Mouse (Mus musculus) E14TG2a.4 (cell line): Measurements from ENCODE around the gene Uggt1.

Experiments
- H3K27me3 ChIP-seq: 2 replicates; pipeline ENCODE4 v1.6.1; 2014; ENCODE audit warnings: low read length, control low read depth; ENCODE audit not compliant: insufficient read depth
- H3K36me3 ChIP-seq: 2 replicates; pipeline ENCODE4 v1.6.1; 2014; ENCODE audit warnings: low read length, control low read depth; ENCODE audit not compliant: insufficient read depth
- H3K4me1 ChIP-seq: replicated peaks from 2 replicates; pipeline ENCODE4 v1.6.1; 2014; ENCODE audit warnings: low read depth, low read length, control low read depth
- H3K4me3 ChIP-seq: replicated peaks from 2 replicates; pipeline ENCODE4 v1.5.1; 2014; ENCODE audit warnings: mild to moderate bottlenecking, low read length
- H3K9me3 ChIP-seq: 2 replicates; pipeline ENCODE4 v1.6.1; 2014; ENCODE audit warnings: low read length, control low read depth
- CTCF ChIP-seq: conservative IDR thresholded peaks from 2 replicates; pipeline ENCODE4 v1.5.1; 2014; ENCODE audit warnings: low read length
- NANOG ChIP-seq: IDR thresholded peaks from 2 replicates; pipeline ENCODE4 v1.6.1; 2014; ENCODE audit warnings: borderline replicate concordance, low read length, mixed read lengths
- POU5F1 ChIP-seq: IDR thresholded peaks from 2 replicates; pipeline ENCODE4 v1.6.1; 2014; ENCODE audit warnings: low read length, borderline replicate concordance

Gene Uggt1

GRCm38 (mm10) chr1:36244058-36244827 lies at the start of gene Uggt1:
TSS of gene Uggt1 (minus strand) at chr1:36244720.
- H3K9me3 ChIP-seq: no peaks in the 10 kb centered on the region
- peaks cover 69% of the 10 kb centered on the region for H3K4me1 ChIP-seq
- H3K36me3 ChIP-seq: peaks cover 12% of the 10 kb centered on the region; the same call in 1 of the 2 replicates
- TF ChIP-seq NANOG (no peak), POU5F1 (no peak), CTCF (no peak)
- peaks cover 8% of the 10 kb centered on the region for H3K27me3 ChIP-seq
- H3K4me3 ChIP-seq: peak within 1 kb of the TSS; percentile 98

- no peak overlapping the region for H3K4me3 ChIP-seq
- H3K36me3 ChIP-seq: no peaks in the 10 kb centered on the region
- peaks cover 12% of the 10 kb centered on the region for H3K4me1 ChIP-seq
- H3K9me3 ChIP-seq: no peaks in the 10 kb centered on the region
- H3K27me3 ChIP-seq: peaks cover 28% of the 10 kb centered on the region
- no peak for TF ChIP-seq CTCF
- no peak for TF ChIP-seq POU5F1
- no peak for TF ChIP-seq NANOG
These were observed 49.0 kb upstream of the Uggt1 start for GRCm38 (mm10) chr1:36293470-36293869.

GRCm38 (mm10) chr1:36281849-36282248 lies 37.3 kb upstream of the Uggt1 start:
- TF ChIP-seq NANOG (no peak), POU5F1 (no peak), CTCF (no peak)
- Histone ChIP-seq H3K36me3 (no peaks in the 10 kb centered on the region), H3K4me1 (no peaks in the 10 kb centered on the region), H3K27me3 (peaks cover 7% of the 10 kb centered on the region), H3K4me3 (no peak overlapping the region), H3K9me3 (no peaks in the 10 kb centered on the region)

- TF ChIP-seq NANOG (no peak), POU5F1 (no peak), CTCF (no peak)
- H3K36me3 ChIP-seq: no peaks in the 10 kb centered on the region
- H3K9me3 ChIP-seq: no peaks in the 10 kb centered on the region
- H3K4me1 ChIP-seq: no peaks in the 10 kb centered on the region
- no peak overlapping the region for H3K4me3 ChIP-seq
- peaks cover 17% of the 10 kb centered on the region for H3K27me3 ChIP-seq
These were observed 36.4 kb upstream of the Uggt1 start for GRCm38 (mm10) chr1:36280938-36281337.

GRCm38 (mm10) chr1:36279202-36279601 lies 34.7 kb upstream of the Uggt1 start:
- no peaks in the 10 kb centered on the region for H3K36me3 ChIP-seq
- no peak for TF ChIP-seq NANOG
- peak; percentile 88 for TF ChIP-seq CTCF
- TF ChIP-seq POU5F1: no peak
- peaks cover 10% of the 10 kb centered on the region; the same call in 1 of the 2 replicates for H3K4me1 ChIP-seq
- no peaks in the 10 kb centered on the region for H3K9me3 ChIP-seq
- no peak overlapping the region for H3K4me3 ChIP-seq
- H3K27me3 ChIP-seq: peaks cover 28% of the 10 kb centered on the region

- H3K36me3 ChIP-seq: no peaks in the 10 kb centered on the region
- TF ChIP-seq CTCF (peak; percentile 99), POU5F1 (no peak)
- H3K27me3 ChIP-seq: peaks cover 40% of the 10 kb centered on the region
- peaks cover 19% of the 10 kb centered on the region for H3K4me1 ChIP-seq
- H3K4me3 ChIP-seq: no peak overlapping the region
- no peaks in the 10 kb centered on the region for H3K9me3 ChIP-seq
These were observed 32.9 kb upstream of the Uggt1 start for GRCm38 (mm10) chr1:36277267-36278060.

GRCm38 (mm10) chr1:36275635-36276389 lies 31.3 kb upstream of the Uggt1 start:
- Histone ChIP-seq H3K9me3 (no peaks in the 10 kb centered on the region), H3K36me3 (no peaks in the 10 kb centered on the region), H3K4me1 (peaks cover 20% of the 10 kb centered on the region), H3K27me3 (peaks cover 52% of the 10 kb centered on the region), H3K4me3 (no peak overlapping the region)
- no peak for TF ChIP-seq POU5F1
- no peak for TF ChIP-seq NANOG
- TF ChIP-seq CTCF: no peak

- no peak for TF ChIP-seq POU5F1
- TF ChIP-seq CTCF: no peak
- TF ChIP-seq NANOG: no peak
- no peaks in the 10 kb centered on the region for H3K9me3 ChIP-seq
These were observed 29.9 kb upstream of the Uggt1 start, which contains the start of gene Neurl3 for GRCm38 (mm10) chr1:36274455-36274854. TSS of gene Neurl3 (minus strand) at chr1:36274679.

More at GRCm38 (mm10) chr1:36274455-36274854, 29.9 kb upstream of the Uggt1 start, which contains the start of gene Neurl3:
- H3K4me1 ChIP-seq: peaks cover 31% of the 10 kb centered on the region
- H3K4me3 ChIP-seq: peak within 1 kb of the TSS; percentile 46; the same call in 1 of the 2 replicates
- peaks cover 63% of the 10 kb centered on the region for H3K27me3 ChIP-seq
- H3K36me3 ChIP-seq: no peaks in the 10 kb centered on the region
